Mouse (Mus musculus) embryo, embryonic 11.5 days (tissue): ENCODE measurements around the gene Hrnr.

ENCODE experiments used
- DNase-seq: peaks from one replicate; pipeline ENCODE4 v3.0.0-alpha.2; 2012; ENCODE audit warnings: low read depth, low spot score

Gene Hrnr

GRCm38 (mm10) chr3:93319449-93319848 is at the start of gene Hrnr:
TSS of gene Hrnr (plus strand) at chr3:93319749.
- DNase-seq = no peak

DNA sequence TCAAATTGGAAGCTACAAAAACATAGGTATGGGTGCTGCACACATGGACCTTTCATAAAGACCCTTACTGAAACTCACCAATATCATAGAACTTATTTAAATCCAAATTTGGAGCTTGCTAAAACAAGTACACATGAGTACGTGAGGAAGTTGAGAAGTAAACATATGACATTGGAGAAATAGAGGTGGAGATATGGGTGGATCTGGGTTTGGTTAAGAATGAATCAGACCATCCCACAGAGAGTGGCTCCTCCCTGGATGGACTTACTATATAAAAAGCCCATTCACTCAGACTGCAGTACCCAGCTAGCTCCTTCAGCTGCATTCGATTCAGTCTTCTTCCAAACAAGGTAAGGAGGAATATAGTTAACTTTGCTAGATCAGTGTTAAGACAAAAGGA is 46.3 kb upstream of the Hrnr start, which contains the start of gene Flg:
TSS of gene Flg (plus strand) at position 301 of the 400 bp plus-strand sequence.
- DNase-seq = no peak

DNA sequence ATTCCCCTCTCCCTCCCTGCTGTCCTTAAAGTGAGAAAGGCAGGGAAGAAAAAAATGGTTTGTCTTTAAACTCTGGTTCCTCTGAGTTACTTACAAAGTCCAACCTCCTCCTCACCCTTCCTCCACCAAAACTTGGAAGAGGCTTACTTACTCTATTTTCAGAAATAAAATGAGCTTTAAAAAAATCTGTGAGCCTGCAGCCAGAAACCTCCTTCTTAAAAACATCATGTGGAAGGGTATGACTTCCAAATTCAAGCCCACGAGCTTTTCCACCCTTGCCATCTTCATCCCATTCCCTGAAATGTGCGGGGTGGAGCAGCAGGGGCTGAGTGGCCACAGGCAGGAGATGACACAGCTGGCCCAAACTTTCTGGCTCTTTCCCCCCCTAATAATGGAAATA is 22.0 kb upstream of the Hrnr start:
- DNase-seq = no peak

DNA sequence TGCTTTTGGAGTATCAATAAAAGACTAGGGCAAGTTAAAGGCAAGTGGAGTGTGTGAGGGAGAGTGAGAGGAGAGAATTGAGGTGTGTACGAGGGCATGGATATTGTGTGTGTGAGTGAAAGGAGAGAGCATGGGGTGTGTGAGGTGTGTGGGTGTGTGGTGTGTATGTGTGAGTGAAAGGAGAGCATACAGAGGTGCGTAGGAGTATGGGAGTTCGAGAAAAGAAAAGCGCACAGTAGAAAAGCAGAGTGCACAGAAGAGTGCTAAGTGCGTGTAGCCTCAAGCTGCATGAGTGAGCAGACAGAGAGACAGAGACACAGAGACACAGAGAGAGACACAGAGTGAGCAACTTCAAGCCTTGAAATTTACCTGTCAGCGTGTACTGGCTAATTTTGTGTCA is 19.7 kb upstream of the Hrnr start:
- DNase-seq = no peak

- DNase-seq = no peak
Observed at GRCm38 (mm10) chr3:93301896-93302295, 17.7 kb upstream of the Hrnr start.

DNA sequence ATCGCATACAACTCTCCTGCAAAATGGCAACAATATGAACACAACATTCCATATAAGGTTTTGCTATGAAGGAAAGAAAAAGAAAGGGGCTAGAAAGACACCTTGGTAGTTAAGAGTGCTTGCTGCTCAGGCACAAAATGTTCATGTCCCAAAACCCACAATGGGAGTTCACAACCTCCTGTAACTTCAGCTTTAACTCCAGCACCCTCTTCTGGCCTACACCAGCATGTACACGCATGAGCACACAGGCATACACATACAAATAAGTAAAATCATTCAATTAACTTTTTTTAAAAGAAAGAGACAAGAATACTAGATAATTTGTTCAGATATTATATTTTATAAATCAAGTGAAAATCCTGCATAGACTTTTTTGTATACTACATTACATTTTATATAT is 13.4 kb upstream of the Hrnr start:
- DNase-seq = no peak

DNA sequence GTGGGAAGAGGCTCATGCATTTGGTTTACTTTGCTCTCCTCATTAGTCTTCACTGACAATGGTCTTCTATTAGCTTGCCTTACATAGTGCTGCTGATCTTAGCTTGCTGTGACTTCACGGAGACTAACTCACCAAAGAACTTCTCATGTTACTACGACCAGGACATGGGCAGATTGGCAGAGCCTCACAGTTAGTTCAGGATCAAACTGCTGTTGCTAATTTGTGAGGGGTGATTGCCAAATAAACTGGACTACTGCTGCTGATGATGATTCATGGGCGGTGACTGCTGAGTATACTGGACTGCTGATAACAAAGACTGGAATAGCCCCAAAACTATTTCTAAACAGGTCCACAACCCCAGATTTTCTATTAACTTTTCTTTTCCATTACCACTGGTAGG is 8.2 kb upstream of the Hrnr start:
- DNase-seq = no peak

DNA sequence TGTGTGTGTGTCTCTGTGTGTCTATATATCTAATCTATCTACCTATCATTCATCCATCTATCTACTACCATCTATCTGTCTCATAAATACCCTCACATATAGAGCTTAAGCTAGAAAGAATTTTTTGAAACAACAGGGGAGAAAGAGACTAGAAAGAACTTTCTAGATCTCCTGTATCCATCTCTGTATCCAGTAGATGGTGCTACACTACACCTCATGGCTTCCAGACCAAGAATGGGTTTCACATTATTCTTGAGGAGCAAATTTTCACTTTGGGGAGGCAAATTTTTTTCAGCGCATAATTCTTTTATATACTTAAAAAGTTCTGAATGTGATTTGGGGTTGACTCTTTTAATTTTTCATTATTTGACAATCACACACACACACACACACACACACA is 5.2 kb upstream of the Hrnr start:
- no peak for DNase-seq

- no peak for DNase-seq
Observed at GRCm38 (mm10) chr3:93337749-93338148, 18.2 kb downstream of the Hrnr start.

DNA sequence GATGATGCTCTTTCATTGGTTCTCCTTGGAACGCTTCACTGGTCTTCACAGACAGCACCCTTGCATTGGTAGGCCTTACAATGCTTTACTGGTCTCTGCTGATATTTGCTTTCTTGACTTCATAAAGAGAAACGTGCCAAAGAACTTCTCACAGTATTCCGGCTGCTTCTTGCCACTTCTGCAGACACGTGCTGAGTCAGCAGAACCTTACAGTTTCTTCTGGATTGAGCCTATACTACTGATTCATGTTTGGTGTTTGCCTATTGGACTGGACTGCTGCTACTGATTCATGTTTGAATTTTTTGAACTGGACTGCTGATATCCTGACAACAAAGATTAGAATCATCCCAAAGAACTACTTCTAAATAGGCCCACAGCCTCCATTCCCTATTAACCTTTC is 20.5 kb downstream of the Hrnr start:
- no peak for DNase-seq

GRCm38 (mm10) chr3:93346896-93347295 is 27.3 kb downstream of the Hrnr start:
- DNase-seq = no peak

GRCm38 (mm10) chr3:93360045-93360444 is 40.5 kb downstream of the Hrnr start:
- DNase-seq = peak; percentile 24

DNA sequence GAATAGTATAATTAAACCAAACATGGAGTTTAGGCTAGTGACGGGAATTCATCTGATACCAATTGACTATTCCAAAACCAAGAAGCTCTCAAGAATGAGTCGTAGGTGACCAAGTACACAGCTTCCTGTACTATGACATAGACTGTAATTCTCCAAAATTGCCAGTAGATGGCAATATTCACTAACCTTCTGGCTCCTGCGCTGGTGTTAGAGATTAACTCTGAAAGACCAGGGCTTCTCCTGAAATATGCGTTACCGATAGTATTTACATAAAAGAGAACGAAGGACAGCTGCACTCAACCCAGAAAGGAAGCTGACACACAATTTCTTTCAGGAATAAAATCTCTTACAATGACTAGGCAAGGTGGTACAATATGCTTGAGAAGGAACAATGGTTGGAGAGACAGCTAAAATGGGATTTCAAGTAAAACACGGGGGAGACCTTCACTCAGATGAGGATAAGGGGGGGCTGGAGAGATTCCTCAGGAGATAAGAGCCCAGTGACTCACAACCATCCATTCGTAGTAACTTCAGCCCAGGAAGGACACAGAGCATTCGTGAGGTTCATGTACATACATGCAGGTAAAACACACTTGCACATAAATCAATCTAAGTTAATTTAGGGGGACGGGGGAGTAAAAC is 42.5 kb downstream of the Hrnr start:
- peak; percentile 35 for DNase-seq

DNA sequence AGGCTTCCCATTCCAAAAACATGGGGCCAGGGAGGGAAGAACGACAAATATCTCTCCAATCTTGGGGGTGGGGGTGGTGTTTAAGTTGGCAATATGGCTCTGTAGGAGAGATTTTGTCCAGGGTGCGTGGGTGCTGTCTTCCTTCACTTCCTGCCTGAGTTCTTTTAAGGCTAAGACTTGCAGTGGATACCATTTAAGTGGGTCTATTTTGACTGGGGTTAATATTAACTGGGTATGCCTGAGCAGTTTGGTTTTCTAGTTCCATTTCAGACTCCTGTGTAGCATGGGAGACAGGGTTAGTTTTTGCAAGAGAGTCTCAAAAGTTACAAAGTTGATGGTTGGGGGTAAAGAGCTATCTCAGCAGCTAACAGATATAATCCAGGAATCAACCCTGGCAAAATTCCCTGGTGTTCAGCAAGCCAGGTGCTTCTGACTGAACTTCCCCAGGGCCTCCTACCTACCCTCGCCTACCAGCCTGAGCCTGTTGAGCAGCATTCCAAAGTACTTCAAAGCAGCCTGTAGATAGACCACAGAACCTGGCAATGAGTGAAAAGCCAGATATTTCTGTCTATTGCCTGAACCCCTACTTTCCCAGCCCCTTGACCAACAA is 47.5 kb downstream of the Hrnr start:
- DNase-seq = no peak

DNA sequence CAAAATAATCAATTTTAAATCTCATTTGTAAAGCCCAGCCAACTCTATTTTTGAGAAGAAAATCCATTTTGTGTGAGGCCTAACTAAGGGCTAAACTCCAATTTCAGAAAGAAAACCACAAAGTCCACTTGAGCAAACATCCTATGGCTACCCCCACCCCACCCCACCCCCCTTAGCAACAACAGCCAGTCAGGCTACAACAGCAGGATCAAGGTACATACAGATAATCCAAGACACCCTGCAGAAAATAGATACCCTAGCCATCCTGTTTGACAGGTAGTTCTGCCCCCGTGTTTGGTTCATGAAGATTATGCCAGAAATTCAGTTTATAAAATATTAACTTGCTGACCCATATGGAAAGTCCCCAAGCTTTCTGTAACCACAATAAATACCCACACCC is 48.6 kb downstream of the Hrnr start:
- no peak for DNase-seq

DNA sequence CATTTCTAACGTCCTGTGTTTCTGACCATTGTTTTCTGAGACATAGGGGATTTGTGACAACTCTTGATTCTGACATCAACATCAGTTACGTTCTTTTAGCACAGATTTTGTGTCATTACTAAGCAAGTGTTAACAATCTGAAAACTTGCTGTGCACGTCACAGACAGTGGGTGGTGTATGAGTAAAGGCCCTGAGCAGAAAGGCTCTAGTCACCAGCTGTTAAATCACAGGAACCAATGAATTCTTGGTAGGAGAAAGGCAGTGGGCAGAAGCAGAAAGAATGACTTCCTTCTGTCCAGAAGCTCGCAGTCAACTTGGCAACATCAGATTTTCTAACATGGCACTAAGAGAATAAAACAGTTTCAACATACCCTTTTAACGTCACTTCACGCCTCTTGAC is 53.9 kb downstream of the Hrnr start:
- no peak for DNase-seq

DNA sequence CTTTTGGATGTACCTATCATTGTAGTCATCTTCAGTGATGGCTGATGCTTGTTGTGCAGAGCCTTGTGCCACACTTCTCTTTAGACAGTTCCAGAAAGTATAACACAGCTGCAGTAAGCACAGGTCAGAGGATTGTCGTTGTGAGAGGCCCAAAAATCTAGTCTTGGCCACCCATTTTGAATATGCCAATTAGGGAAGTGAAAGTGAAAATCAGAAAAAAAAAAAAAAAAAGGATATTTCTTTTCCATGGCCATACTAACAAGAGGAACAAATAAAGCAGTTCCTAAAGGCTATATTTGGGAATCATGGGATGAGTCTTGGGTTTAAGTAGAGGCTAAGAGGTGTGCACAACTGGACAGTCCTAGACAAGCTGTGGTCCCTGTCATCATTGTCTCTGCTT is 55.6 kb downstream of the Hrnr start:
- DNase-seq = no peak

DNA sequence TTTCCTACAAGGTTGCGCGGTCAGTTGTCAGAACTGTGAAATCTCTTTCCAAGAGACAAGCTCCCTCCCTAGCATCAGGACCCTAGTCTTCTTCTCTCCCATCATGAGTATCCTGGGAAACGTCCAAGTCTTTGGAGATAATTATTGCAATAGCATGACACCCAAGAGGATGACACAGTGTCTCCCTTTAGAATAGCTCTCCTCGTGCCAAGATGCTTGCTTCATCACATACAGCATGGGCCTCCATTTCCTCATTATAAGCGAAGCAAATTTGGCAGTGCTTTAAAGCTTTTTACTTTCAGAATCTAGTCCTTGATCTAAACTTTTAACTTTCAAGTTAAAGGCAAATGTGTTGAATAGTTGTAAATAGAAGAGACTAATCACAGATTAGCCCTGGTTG is 56.1 kb downstream of the Hrnr start:
- DNase-seq = no peak

GRCm38 (mm10) chr3:93378146-93378545 is 58.6 kb downstream of the Hrnr start:
- DNase-seq = no peak
